Mouse (Mus musculus) stomach, embryonic 16.5 days (tissue): Measurements from ENCODE around the gene Armc10. TPM values are rescaled to one million over a fixed set of nuclear protein-coding genes. Genes with fewer than 3 reads are reported as not detected.

Source experiments
- ATAC-seq: fragments of 200-750 bp; cut with Nextera tagmentation; 2 replicates; pipeline ENCODE4 v1.8.0; 2017; ENCODE audit warnings: moderate number of reproducible peaks, moderate TSS enrichment; ENCODE audit not compliant: insufficient read depth, low FRiP score
- H3K27ac ChIP-seq: fragments of 300-500 bp; sonication (generic); 2 replicates; pipeline ENCODE4 v1.5.1; 2014; ENCODE audit warnings: low read length
- H3K27me3 ChIP-seq: fragments of 300-500 bp; sonication (generic); 2 replicates; pipeline ENCODE4 v1.6.1; 2014; ENCODE audit warnings: low read length, control low read depth, mixed read lengths; ENCODE audit not compliant: control insufficient read depth, insufficient read depth
- H3K36me3 ChIP-seq: fragments of 300-500 bp; sonication (generic); 2 replicates; pipeline ENCODE4 v1.6.1; 2014; ENCODE audit warnings: low read length; ENCODE audit not compliant: control insufficient read depth, insufficient read depth
- H3K4me1 ChIP-seq: fragments of 300-500 bp; sonication (generic); 2 replicates; pipeline ENCODE4 v1.6.1; 2014; ENCODE audit warnings: low read length, control low read depth, mixed read lengths; ENCODE audit not compliant: control insufficient read depth, insufficient read depth
- H3K4me2 ChIP-seq: fragments of 300-500 bp; sonication (generic); 2 replicates; pipeline ENCODE4 v1.6.1; 2014; ENCODE audit warnings: low read depth, low read length, mixed read lengths
- H3K4me3 ChIP-seq: fragments of 300-500 bp; sonication (generic); replicated peaks from 2 replicates; pipeline ENCODE4 v1.5.1; 2014; ENCODE audit warnings: mild to moderate bottlenecking, low read length
- H3K9ac ChIP-seq: fragments of 300-500 bp; sonication (generic); 2 replicates; pipeline ENCODE4 v1.6.1; 2014; ENCODE audit warnings: low read length
- H3K9me3 ChIP-seq: fragments of 300-500 bp; sonication (generic); replicated peaks from 2 replicates; pipeline ENCODE4 v1.6.1; 2016; ENCODE audit warnings: low read length, control low read depth; ENCODE audit not compliant: control insufficient read depth
- WGBS: fragments of 180-500 bp; shearing (Covaris S2); extraction: QIAGEN DNeasy Blood & Tissue Kit; methylation state at CpG from one replicate; pipeline ENCODE4 v1.1.7; 2014; 5-methylcytosine and 5-hydroxymethylcytosine counted together
- polyA plus RNA-seq: library from polyadenylated mRNA; unstranded; fragments of >200 nt; fragmentation: Nextera tagmentation; extraction: Ambion mirVana; gene quantifications from 2 replicates; pipeline ENCODE4 v1.2.1, GENCODE M21; 2015

Armc10 gene
- polyA plus RNA-seq, 1 experiment from 2014 or later, result 34.2 TPM

- Histone ChIP-seq H3K27me3 (no peaks in the 10 kb centered on the region), H3K4me1 (no peaks in the 10 kb centered on the region), H3K9me3 (no peaks in the 10 kb centered on the region; the same call in 1 of the 2 replicates), H3K36me3 (no peaks in the 10 kb centered on the region), H3K27ac (no peak overlapping the region), H3K9ac (no peak overlapping the region), H3K4me2 (no peak overlapping the region), H3K4me3 (no peak overlapping the region)
- ATAC-seq, result no peak
- WGBS, result 94% methylated on average over 23 of the region's 23 CpGs
These were observed 29.9 kb downstream of the Armc10 start for GRCm38 (mm10) chr5:21675494-21675893.

- 94% methylated on average over 6 of the region's 6 CpGs for WGBS
- no peak overlapping the region for H3K4me3 ChIP-seq
- no peaks in the 10 kb centered on the region for H3K36me3 ChIP-seq
- H3K9me3 ChIP-seq, result no peaks in the 10 kb centered on the region; the same call in 1 of the 2 replicates
- H3K9ac ChIP-seq, result no peak overlapping the region
- ATAC-seq, result no peak
- no peaks in the 10 kb centered on the region for H3K27me3 ChIP-seq
- H3K4me2 ChIP-seq, result no peak overlapping the region
- H3K27ac ChIP-seq, result no peak overlapping the region
- H3K4me1 ChIP-seq, result no peaks in the 10 kb centered on the region
These were observed 32.3 kb downstream of the Armc10 start for GRCm38 (mm10) chr5:21677939-21678338.

GRCm38 (mm10) chr5:21678363-21678762 lies 32.8 kb downstream of the Armc10 start:
- Histone ChIP-seq H3K9me3 (no peaks in the 10 kb centered on the region; the same call in 1 of the 2 replicates), H3K27ac (no peak overlapping the region), H3K4me3 (no peak overlapping the region), H3K9ac (no peak overlapping the region), H3K36me3 (no peaks in the 10 kb centered on the region), H3K27me3 (no peaks in the 10 kb centered on the region), H3K4me1 (no peaks in the 10 kb centered on the region), H3K4me2 (no peak overlapping the region)
- WGBS, result 96% methylated on average over 9 of the region's 9 CpGs
- ATAC-seq, result no peak

DNA sequence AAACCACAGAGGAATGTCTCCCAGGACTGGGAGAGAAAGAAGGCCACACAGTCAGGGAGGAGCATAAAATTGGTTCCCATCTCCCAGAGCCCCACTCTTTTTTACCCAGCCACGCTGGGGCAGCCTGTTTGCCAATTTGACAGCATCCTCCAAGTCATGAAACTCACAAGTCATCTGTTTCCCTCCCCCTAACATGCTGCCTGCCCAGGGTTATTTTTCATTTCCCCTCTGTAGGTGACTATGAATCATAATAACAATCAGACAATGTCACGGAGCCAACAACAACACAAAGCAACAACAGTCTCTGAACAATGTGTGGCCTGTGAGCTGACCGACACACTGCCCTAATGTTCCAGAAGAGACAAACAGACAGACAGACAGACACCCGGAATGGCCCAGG lies 34.4 kb downstream of the Armc10 start:
- Histone ChIP-seq H3K36me3 (no peaks in the 10 kb centered on the region), H3K4me1 (no peaks in the 10 kb centered on the region), H3K9ac (no peak overlapping the region), H3K27ac (no peak overlapping the region), H3K9me3 (peaks cover 3% of the 10 kb centered on the region; the same call in 1 of the 2 replicates), H3K27me3 (no peaks in the 10 kb centered on the region), H3K4me2 (no peak overlapping the region), H3K4me3 (no peak overlapping the region)
- 66% methylated on average over 4 of the region's 4 CpGs for WGBS
- ATAC-seq, result no peak

DNA sequence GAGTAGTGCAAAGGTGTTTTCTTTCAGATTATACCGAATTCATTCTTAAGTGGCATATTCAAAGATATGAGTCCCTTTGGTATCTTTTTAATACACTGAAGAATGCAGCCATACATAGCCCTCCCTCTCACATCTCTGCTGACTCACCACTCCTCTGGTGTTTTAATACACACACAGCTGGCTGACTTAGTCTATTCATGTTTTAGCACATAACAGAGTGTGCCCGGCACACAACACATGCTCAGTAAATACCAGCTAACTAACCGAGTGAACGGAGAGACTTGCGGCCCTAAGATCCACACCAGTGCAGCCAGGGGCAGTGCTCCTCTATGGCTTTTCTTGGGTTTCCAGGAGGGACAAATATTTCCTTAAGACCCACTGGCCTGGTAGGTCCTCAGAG lies 35.3 kb downstream of the Armc10 start:
- no peak overlapping the region for H3K4me3 ChIP-seq
- no peaks in the 10 kb centered on the region for H3K4me1 ChIP-seq
- H3K36me3 ChIP-seq, result no peaks in the 10 kb centered on the region
- no peak overlapping the region for H3K9ac ChIP-seq
- no peak for ATAC-seq
- 0 out of 2 replicates have a peak, but pooled peaks cover 3% of the 10 kb centered on the region for H3K9me3 ChIP-seq
- H3K4me2 ChIP-seq, result no peak overlapping the region
- WGBS, result 71% methylated on average over 5 of the region's 5 CpGs
- no peaks in the 10 kb centered on the region for H3K27me3 ChIP-seq
- no peak overlapping the region for H3K27ac ChIP-seq

GRCm38 (mm10) chr5:21683811-21684210 lies 38.2 kb downstream of the Armc10 start:
- H3K9ac ChIP-seq, result no peak overlapping the region
- no peaks in the 10 kb centered on the region for H3K4me1 ChIP-seq
- H3K9me3 ChIP-seq, result 0 out of 2 replicates have a peak, but pooled peaks cover 3% of the 10 kb centered on the region
- H3K27ac ChIP-seq, result no peak overlapping the region
- no peaks in the 10 kb centered on the region for H3K36me3 ChIP-seq
- WGBS, result 89% methylated on average over 9 of the region's 9 CpGs
- ATAC-seq, result no peak
- no peak overlapping the region for H3K4me3 ChIP-seq
- H3K4me2 ChIP-seq, result no peak overlapping the region
- H3K27me3 ChIP-seq, result no peaks in the 10 kb centered on the region

- 66% methylated on average over 10 of the region's 10 CpGs for WGBS
These were observed 39.4 kb downstream of the Armc10 start for GRCm38 (mm10) chr5:21685001-21685400.

DNA sequence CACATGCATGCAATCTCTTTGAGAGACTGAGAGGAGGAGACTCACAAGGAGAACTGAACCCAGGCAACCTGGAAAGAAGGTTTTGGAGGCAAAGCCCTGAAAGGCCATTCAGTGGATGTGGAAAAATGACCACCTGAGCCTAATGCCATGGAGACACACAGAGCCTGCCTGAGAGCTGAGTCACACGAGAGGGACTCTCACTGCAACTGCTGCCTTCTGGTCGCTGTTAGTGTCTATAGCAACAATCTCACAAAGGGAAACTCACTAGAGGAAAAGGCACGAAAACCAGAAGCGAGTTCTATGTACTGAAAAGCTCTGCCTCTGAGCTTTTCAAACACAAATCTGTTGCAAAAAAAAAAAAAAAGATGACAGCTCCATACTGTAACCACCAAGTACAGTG lies 41.4 kb downstream of the Armc10 start:
- WGBS, result 52% methylated on average over 4 of the region's 4 CpGs
- Histone ChIP-seq H3K9ac (no peak overlapping the region), H3K27me3 (no peaks in the 10 kb centered on the region), H3K4me1 (no peaks in the 10 kb centered on the region), H3K9me3 (0 out of 2 replicates have a peak, but pooled peaks cover 3% of the 10 kb centered on the region), H3K27ac (no peak overlapping the region), H3K4me3 (no peak overlapping the region), H3K36me3 (no peaks in the 10 kb centered on the region), H3K4me2 (no peak overlapping the region)
- ATAC-seq, result no peak

More at GRCm38 (mm10) chr5:21685001-21685400, 39.4 kb downstream of the Armc10 start:
- no peak for ATAC-seq
- Histone ChIP-seq H3K4me1 (no peaks in the 10 kb centered on the region), H3K9ac (no peak overlapping the region), H3K4me2 (no peak overlapping the region), H3K27ac (no peak overlapping the region), H3K36me3 (no peaks in the 10 kb centered on the region), H3K4me3 (no peak overlapping the region), H3K27me3 (no peaks in the 10 kb centered on the region), H3K9me3 (0 out of 2 replicates have a peak, but pooled peaks cover 3% of the 10 kb centered on the region)

- Histone ChIP-seq H3K4me1 (no peaks in the 10 kb centered on the region), H3K36me3 (no peaks in the 10 kb centered on the region), H3K27me3 (no peaks in the 10 kb centered on the region), H3K4me2 (no peak overlapping the region), H3K9me3 (no peaks in the 10 kb centered on the region), H3K4me3 (no peak overlapping the region), H3K27ac (no peak overlapping the region), H3K9ac (no peak overlapping the region)
- 86% methylated on average over 5 of the region's 5 CpGs for WGBS
- no peak for ATAC-seq
These were observed 46.6 kb downstream of the Armc10 start for GRCm38 (mm10) chr5:21692230-21692629.
